Mouse (Mus musculus) intestine, embryonic 16.5 days (tissue): ENCODE data around the gene Bri3. TPM values are rescaled to one million over a fixed set of nuclear protein-coding genes. Genes with fewer than 3 reads are reported as not detected.

Experiments
- ATAC-seq: fragments of 200-750 bp; cut with Nextera tagmentation; 2 replicates; pipeline ENCODE4 v1.8.0; 2017; ENCODE audit warnings: moderate TSS enrichment, moderate library complexity
- H3K27ac ChIP-seq: fragments of 300-500 bp; sonication (generic); 2 replicates; pipeline ENCODE4 v1.5.1; 2014; ENCODE audit warnings: mild to moderate bottlenecking, low read length
- H3K27me3 ChIP-seq: fragments of 300-500 bp; sonication (generic); replicated peaks from 2 replicates; pipeline ENCODE4 v1.6.1; 2014; ENCODE audit warnings: low read length, control low read depth, mixed read lengths; ENCODE audit not compliant: control insufficient read depth, insufficient read depth
- H3K36me3 ChIP-seq: fragments of 300-500 bp; sonication (generic); 2 replicates; pipeline ENCODE4 v1.6.1; 2014; ENCODE audit warnings: low read length, control low read depth; ENCODE audit not compliant: control insufficient read depth, insufficient read depth
- H3K4me1 ChIP-seq: fragments of 300-500 bp; sonication (generic); 2 replicates; pipeline ENCODE4 v1.6.1; 2014; ENCODE audit warnings: low read length, control low read depth, mixed read lengths; ENCODE audit not compliant: control insufficient read depth, insufficient read depth
- H3K4me2 ChIP-seq: fragments of 300-500 bp; sonication (generic); 2 replicates; pipeline ENCODE4 v1.6.1; 2014; ENCODE audit warnings: low read depth, low read length, control low read depth
- H3K4me3 ChIP-seq: fragments of 300-500 bp; sonication (generic); 2 replicates; pipeline ENCODE4 v1.5.1; 2014; ENCODE audit warnings: mild to moderate bottlenecking, low read length
- H3K9ac ChIP-seq: fragments of 300-500 bp; sonication (generic); 2 replicates; pipeline ENCODE4 v1.6.1; 2014; ENCODE audit warnings: low read depth, low read length
- H3K9me3 ChIP-seq: fragments of 300-500 bp; sonication (generic); 2 replicates; pipeline ENCODE4 v1.6.1; 2016; ENCODE audit warnings: low read length, control low read depth; ENCODE audit not compliant: control insufficient read depth
- WGBS: fragments of 180-500 bp; shearing (Covaris S2); extraction: QIAGEN DNeasy Blood & Tissue Kit; methylation state at CpG from one replicate; pipeline ENCODE4 v1.1.7; 2014; 5-methylcytosine and 5-hydroxymethylcytosine counted together
- polyA plus RNA-seq: library from polyadenylated mRNA; unstranded; fragments of >200 nt; fragmentation: Nextera tagmentation; extraction: Ambion mirVana; gene quantifications from 2 replicates; pipeline ENCODE4 v1.2.1, GENCODE M21; 2015

Gene Bri3
- polyA plus RNA-seq, 1 experiment from 2014 or later, result 111 TPM

DNA sequence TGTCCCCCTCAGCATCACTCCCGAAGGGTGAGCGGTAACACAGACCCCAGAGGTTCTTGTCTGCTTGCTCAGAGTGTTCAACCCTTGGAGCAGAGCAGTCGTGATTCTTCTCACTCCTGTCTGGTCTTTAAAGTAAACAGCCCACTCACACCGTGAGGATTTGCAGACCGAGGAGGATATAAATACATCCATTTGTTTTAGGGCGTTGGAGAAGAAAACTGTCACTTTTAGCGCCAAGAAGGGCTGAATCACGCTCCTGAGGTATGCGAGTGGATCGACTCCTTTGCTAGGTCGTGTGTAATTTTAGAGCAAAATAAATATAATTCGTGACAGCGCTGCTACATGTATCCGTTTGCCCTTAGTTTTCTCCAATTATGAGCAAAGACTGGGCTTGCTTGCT is 228.8 kb downstream of the Bri3 start:
- Histone ChIP-seq H3K9me3 (no peaks in the 10 kb centered on the region), H3K9ac (no peak overlapping the region), H3K27me3 (no peaks in the 10 kb centered on the region), H3K36me3 (no peaks in the 10 kb centered on the region), H3K4me3 (no peak overlapping the region), H3K4me2 (no peak overlapping the region), H3K27ac (no peak overlapping the region), H3K4me1 (no peaks in the 10 kb centered on the region)
- WGBS, result 46% methylated on average over 14 of the region's 14 CpGs
- ATAC-seq, result 0 out of 2 replicates have a peak, but pooled peaks have one; percentile 21

GRCm38 (mm10) chr5:144479677-144480171 is 235.5 kb downstream of the Bri3 start:
- Histone ChIP-seq H3K4me3 (no peak overlapping the region), H3K9me3 (no peaks in the 10 kb centered on the region), H3K9ac (no peak overlapping the region), H3K27me3 (no peaks in the 10 kb centered on the region; the same call in 1 of the 2 replicates), H3K36me3 (no peaks in the 10 kb centered on the region), H3K4me1 (no peaks in the 10 kb centered on the region), H3K4me2 (no peak overlapping the region), H3K27ac (no peak overlapping the region)
- WGBS, result 50% methylated on average over 8 of the region's 8 CpGs
- ATAC-seq, result no peak

DNA sequence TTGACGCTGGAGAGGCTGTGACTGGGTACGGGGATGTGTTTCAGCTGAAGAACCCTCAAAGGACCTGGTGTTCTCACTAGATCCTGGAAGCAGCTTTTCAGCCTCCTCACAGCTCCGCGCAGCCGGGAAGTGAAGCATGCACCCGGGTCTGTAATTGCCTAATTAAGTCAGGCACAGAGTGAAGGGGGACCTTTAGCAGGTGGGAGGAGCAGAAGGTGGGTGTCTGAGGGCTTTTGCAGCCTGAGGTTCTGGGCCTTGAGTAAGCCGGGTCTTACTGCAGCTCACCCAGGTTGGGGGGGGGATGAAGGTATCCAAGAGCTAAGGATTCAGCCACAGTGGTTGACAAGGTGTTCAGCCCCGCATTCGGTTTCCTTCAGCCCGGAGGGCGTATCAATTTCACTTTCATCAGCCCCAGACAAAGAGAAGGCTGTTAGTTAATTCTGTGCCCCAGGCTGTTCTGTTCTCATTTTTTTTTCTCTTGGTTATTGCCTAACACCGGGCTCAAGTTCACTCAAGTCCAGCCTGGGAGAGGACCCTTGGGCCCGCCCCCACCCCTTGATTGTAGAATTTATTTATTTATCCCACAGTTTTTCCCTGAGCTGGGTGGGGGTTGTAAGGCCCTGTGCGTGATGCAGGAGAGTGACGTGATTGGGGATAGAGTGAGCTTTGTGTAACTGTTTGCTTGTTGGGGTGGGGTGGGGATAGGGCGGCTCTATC is 239.6 kb downstream of the Bri3 start:
- Histone ChIP-seq H3K4me2 (no peak overlapping the region), H3K9ac (no peak overlapping the region), H3K27me3 (no peaks in the 10 kb centered on the region; the same call in 1 of the 2 replicates), H3K9me3 (no peaks in the 10 kb centered on the region), H3K36me3 (no peaks in the 10 kb centered on the region), H3K27ac (no peak overlapping the region), H3K4me3 (no peak overlapping the region), H3K4me1 (no peaks in the 10 kb centered on the region)
- 55% methylated on average over 16 of the region's 16 CpGs for WGBS
- ATAC-seq, result no peak

- H3K4me3 ChIP-seq, result no peak overlapping the region
- ATAC-seq, result no peak
- no peaks in the 10 kb centered on the region for H3K36me3 ChIP-seq
- H3K27ac ChIP-seq, result no peak overlapping the region
- WGBS, result 9% methylated on average over 6 of the region's 6 CpGs
- H3K9me3 ChIP-seq, result no peaks in the 10 kb centered on the region
- no peaks in the 10 kb centered on the region for H3K4me1 ChIP-seq
- H3K9ac ChIP-seq, result no peak overlapping the region
- H3K27me3 ChIP-seq, result no peaks in the 10 kb centered on the region
- no peak overlapping the region for H3K4me2 ChIP-seq
These were observed 247.1 kb downstream of the Bri3 start for GRCm38 (mm10) chr5:144491308-144491707.

Other genes with a start within 250 kb of the Bri3 start
- 74.2 and 76.7 TPM in 2 replicates for gene Ccz1, start 229.6 kb upstream of the Bri3 start, polyA plus RNA-seq
- not detected in 2 replicates for gene Ocm, start 217.8 kb upstream of the Bri3 start, polyA plus RNA-seq
- gene Lmtk2, start 144.0 kb upstream of the Bri3 start, polyA plus RNA-seq, result 4.8 and 5.4 TPM in 2 replicates
- gene Bhlha15, start 54.2 kb upstream of the Bri3 start, polyA plus RNA-seq, result 10.2 and 13.0 TPM in 2 replicates
- 19.3 and 20.4 TPM in 2 replicates for gene Tecpr1, start 20.8 kb upstream of the Bri3 start, polyA plus RNA-seq
- 32.0 and 37.2 TPM in 2 replicates for gene Baiap2l1, start 113.7 kb downstream of the Bri3 start, polyA plus RNA-seq